Mouse (Mus musculus): ENCODE results near the gene Rabgap1.

DNA sequence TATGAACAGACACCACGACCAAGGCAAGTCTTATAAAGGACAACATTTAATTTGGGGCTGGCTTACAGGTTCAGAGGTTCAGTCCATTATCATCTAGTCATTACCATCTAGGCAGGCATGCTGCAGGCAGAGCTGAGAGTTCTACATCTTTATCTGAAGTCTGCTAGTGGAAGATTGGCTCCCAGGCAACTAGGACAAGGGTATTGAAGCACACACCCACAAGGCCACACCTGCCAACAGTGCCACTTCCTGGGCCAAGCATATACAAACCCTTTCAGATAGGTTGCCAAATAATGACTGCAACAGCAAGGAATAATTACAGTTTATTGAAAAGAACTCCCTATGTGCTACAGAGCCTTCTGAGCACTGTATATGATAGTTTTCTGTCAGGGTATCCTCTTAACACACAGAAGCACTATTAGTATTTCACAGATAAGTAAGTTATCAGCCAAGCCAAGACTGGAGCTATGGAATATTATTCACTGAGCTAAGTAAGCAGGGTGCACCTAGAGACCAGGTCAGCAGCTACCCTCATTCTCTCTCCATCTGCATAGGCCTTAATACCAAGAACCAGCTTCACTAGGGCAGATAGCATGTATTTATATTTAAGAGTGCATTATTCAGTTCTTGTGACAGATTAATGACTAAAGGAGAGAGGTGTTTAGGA, 106.4 kb downstream of the Rabgap1 start:
- TF ChIP-seq CTCF (conservative IDR thresholded peaks at IDR 0.05; ENCODE audit: low read length), result no peak
- no peak for TF ChIP-seq NANOG (IDR thresholded peaks at IDR 0.05; ENCODE audit: borderline replicate concordance, low read length)
